Mouse (Mus musculus) olfactory bulb, adult 2 months (tissue): ENCODE data around the gene Gm6880.

ENCODE experiments used
- CTCF ChIP-seq: fragments of 200-500 bp; IDR thresholded peaks from 2 replicates; pipeline ENCODE4 v1.5.1; 2012; ENCODE audit warnings: low read depth, mild to moderate bottlenecking, low read length, moderate library complexity; ENCODE audit not compliant: insufficient read depth
- POLR2A ChIP-seq: fragments of 200-500 bp; IDR thresholded peaks from 2 replicates; pipeline ENCODE4 v1.6.1; 2012; ENCODE audit warnings: mild to moderate bottlenecking, low read depth, low read length, moderate library complexity; ENCODE audit not compliant: insufficient read depth

DNA sequence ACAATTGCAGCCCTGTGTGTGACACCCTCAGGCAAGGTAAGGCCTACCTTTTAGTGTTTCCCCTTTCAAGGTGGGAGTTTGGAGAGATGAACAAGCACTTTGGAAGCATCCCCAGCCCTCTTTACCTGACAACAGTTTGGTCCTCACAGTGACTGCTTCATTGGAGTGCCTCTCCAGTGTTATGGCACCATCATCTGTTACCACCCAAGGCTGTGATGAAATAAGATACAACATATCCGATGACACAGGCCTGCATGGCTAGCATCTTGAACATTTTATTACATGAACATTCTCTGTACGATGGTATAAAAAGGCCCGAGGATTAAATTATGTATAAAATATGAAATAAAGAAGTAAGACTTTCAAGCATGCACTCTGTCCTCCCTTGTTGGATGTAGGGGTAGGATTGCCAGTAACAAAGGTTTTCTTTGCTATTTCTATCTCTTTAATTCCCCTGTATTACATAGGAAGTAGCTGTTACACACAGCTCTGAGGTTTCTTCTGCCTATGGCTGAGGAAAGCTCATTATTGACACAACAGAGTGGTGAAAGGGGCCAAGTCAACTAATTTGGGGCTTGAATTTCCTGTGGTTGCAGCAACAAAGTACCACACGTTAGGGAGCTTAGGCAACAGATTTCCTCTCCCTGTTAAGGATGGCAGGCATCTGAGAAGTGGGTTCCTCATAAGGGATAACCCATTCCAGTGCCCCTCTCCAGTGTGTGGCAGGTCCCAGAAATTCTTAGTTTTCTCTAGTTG lies 29.9 kb downstream of the Gm6880 start:
- TF ChIP-seq POLR2A (no peak), CTCF (no peak)
